Mouse (Mus musculus): ENCODE results near the gene Card10. TPM values are rescaled to one million over a fixed set of nuclear protein-coding genes. Genes with fewer than 3 reads are reported as not detected.
"Not testable (repeated sequence)": the region's sequence is repeated elsewhere in the genome, so short reads cannot be mapped to it uniquely, and the experiment has no call there.

The Card10 gene
- total RNA-seq (2017): not detected in 2 replicates

GRCm38 (mm10) chr15:78802776-78803391 lies at the start of gene Card10:
TSS of gene Card10 (minus strand) at chr15:78803042.
- ATAC-seq (replicated peaks; ENCODE audit: low read depth, poor library complexity, severe bottlenecking): 0 out of 2 replicates have a peak, but pooled peaks have one; percentile 45

- ATAC-seq (replicated peaks; ENCODE audit: low read depth, poor library complexity, severe bottlenecking): peak; percentile 96
These were observed 48.8 kb upstream of the Card10 start for GRCm38 (mm10) chr15:78851505-78852153.

- ATAC-seq (replicated peaks; ENCODE audit: low read depth, poor library complexity, severe bottlenecking): no peak
These were observed 48.1 kb upstream of the Card10 start for GRCm38 (mm10) chr15:78850944-78851343.

GRCm38 (mm10) chr15:78850059-78850824 lies 47.4 kb upstream of the Card10 start:
- ATAC-seq (replicated peaks; ENCODE audit: low read depth, poor library complexity, severe bottlenecking): no peak

GRCm38 (mm10) chr15:78849485-78849884 lies 46.6 kb upstream of the Card10 start:
- ATAC-seq (replicated peaks; ENCODE audit: low read depth, poor library complexity, severe bottlenecking): no peak

- no peak; the same call in 1 of the 2 replicates for ATAC-seq (replicated peaks; ENCODE audit: low read depth, poor library complexity, severe bottlenecking)
These were observed 45.6 kb upstream of the Card10 start for GRCm38 (mm10) chr15:78848467-78848866.

GRCm38 (mm10) chr15:78846805-78847204 lies 44.0 kb upstream of the Card10 start:
- ATAC-seq (replicated peaks; ENCODE audit: low read depth, poor library complexity, severe bottlenecking): not testable (repeated sequence)

GRCm38 (mm10) chr15:78846352-78846751 lies 43.5 kb upstream of the Card10 start:
- ATAC-seq (replicated peaks; ENCODE audit: low read depth, poor library complexity, severe bottlenecking): no peak

- ATAC-seq (replicated peaks; ENCODE audit: low read depth, poor library complexity, severe bottlenecking): no peak
These were observed 43.0 kb upstream of the Card10 start for GRCm38 (mm10) chr15:78845867-78846266.

GRCm38 (mm10) chr15:78845321-78845720 lies 42.5 kb upstream of the Card10 start:
- ATAC-seq (replicated peaks; ENCODE audit: low read depth, poor library complexity, severe bottlenecking): no peak

GRCm38 (mm10) chr15:78844791-78845190 lies 41.9 kb upstream of the Card10 start:
- no peak for ATAC-seq (replicated peaks; ENCODE audit: low read depth, poor library complexity, severe bottlenecking)

- peak; percentile 66 for ATAC-seq (replicated peaks; ENCODE audit: low read depth, poor library complexity, severe bottlenecking)
These were observed 41.0 kb upstream of the Card10 start for GRCm38 (mm10) chr15:78843581-78844469.

GRCm38 (mm10) chr15:78842371-78843163 lies 39.7 kb upstream of the Card10 start, which contains the start of gene Cdc42ep1:
TSS of gene Cdc42ep1 (plus strand) at chr15:78842624.
- 0 out of 2 replicates have a peak, but pooled peaks have one; percentile 13 for ATAC-seq (replicated peaks; ENCODE audit: low read depth, poor library complexity, severe bottlenecking)

- ATAC-seq (replicated peaks; ENCODE audit: low read depth, poor library complexity, severe bottlenecking): no peak
These were observed 38.4 kb upstream of the Card10 start for GRCm38 (mm10) chr15:78841161-78841790.

- ATAC-seq (replicated peaks; ENCODE audit: low read depth, poor library complexity, severe bottlenecking): no peak
These were observed 37.9 kb upstream of the Card10 start for GRCm38 (mm10) chr15:78840751-78841150.

GRCm38 (mm10) chr15:78840241-78840640 lies 37.4 kb upstream of the Card10 start:
- no peak for ATAC-seq (replicated peaks; ENCODE audit: low read depth, poor library complexity, severe bottlenecking)

- no peak for ATAC-seq (replicated peaks; ENCODE audit: low read depth, poor library complexity, severe bottlenecking)
These were observed 36.9 kb upstream of the Card10 start for GRCm38 (mm10) chr15:78839744-78840143.

- ATAC-seq (replicated peaks; ENCODE audit: low read depth, poor library complexity, severe bottlenecking): no peak
These were observed 33.3 kb upstream of the Card10 start for GRCm38 (mm10) chr15:78836086-78836621.

Measured in common myeloid progenitor, adult 5-6 weeks (primary cell).